Mouse (Mus musculus) limb, embryonic 15.5 days (tissue): ENCODE data around the gene AA467197. TPM values are rescaled to one million over a fixed set of nuclear protein-coding genes. Genes with fewer than 3 reads are reported as not detected.

ENCODE experiments used
- ATAC-seq: fragments of 200-750 bp; cut with Nextera tagmentation; 2 replicates; pipeline ENCODE4 v1.8.0; 2017; ENCODE audit warnings: low read depth, moderate TSS enrichment; ENCODE audit not compliant: insufficient number of reproducible peaks, low FRiP score, low TSS enrichment
- H3K27ac ChIP-seq: fragments of 300-500 bp; sonication (generic); 2 replicates; pipeline ENCODE4 v1.5.1; 2015; ENCODE audit warnings: moderate library complexity, mild to moderate bottlenecking, inconsistent platforms
- H3K27me3 ChIP-seq: fragments of 300-500 bp; sonication (generic); 2 replicates; pipeline ENCODE4 v1.6.1; 2015; ENCODE audit warnings: inconsistent platforms
- H3K36me3 ChIP-seq: fragments of 300-500 bp; sonication (generic); 2 replicates; pipeline ENCODE4 v1.6.1; 2015; ENCODE audit warnings: inconsistent platforms
- H3K4me1 ChIP-seq: fragments of 300-500 bp; sonication (generic); 2 replicates; pipeline ENCODE4 v1.6.1; 2015; ENCODE audit warnings: inconsistent platforms
- H3K4me2 ChIP-seq: fragments of 300-500 bp; sonication (generic); 2 replicates; pipeline ENCODE4 v1.6.1; 2015; ENCODE audit warnings: mild to moderate bottlenecking, inconsistent platforms
- H3K4me3 ChIP-seq: fragments of 300-500 bp; sonication (generic); 2 replicates; pipeline ENCODE4 v1.5.1; 2015; ENCODE audit warnings: mild to moderate bottlenecking, inconsistent platforms
- H3K9ac ChIP-seq: fragments of 300-500 bp; sonication (generic); 2 replicates; pipeline ENCODE4 v1.6.1; 2015; ENCODE audit warnings: inconsistent platforms
- H3K9me3 ChIP-seq: fragments of 300-500 bp; sonication (generic); 2 replicates; pipeline ENCODE4 v1.6.1; 2016; ENCODE audit warnings: inconsistent platforms
- WGBS: fragments of 180-500 bp; shearing (Covaris S2); methylation state at CpG from one replicate; pipeline ENCODE4 v1.1.7; 2015; 5-methylcytosine and 5-hydroxymethylcytosine counted together
- polyA plus RNA-seq: library from polyadenylated mRNA; unstranded; fragments of >200 nt; fragmentation: Nextera tagmentation; extraction: Ambion mirVana; gene quantifications from 2 replicates; pipeline ENCODE4 v1.2.1, GENCODE M21; 2015

The AA467197 gene
- polyA plus RNA-seq, 1 experiment from 2014 or later, result 0.35 TPM

DNA sequence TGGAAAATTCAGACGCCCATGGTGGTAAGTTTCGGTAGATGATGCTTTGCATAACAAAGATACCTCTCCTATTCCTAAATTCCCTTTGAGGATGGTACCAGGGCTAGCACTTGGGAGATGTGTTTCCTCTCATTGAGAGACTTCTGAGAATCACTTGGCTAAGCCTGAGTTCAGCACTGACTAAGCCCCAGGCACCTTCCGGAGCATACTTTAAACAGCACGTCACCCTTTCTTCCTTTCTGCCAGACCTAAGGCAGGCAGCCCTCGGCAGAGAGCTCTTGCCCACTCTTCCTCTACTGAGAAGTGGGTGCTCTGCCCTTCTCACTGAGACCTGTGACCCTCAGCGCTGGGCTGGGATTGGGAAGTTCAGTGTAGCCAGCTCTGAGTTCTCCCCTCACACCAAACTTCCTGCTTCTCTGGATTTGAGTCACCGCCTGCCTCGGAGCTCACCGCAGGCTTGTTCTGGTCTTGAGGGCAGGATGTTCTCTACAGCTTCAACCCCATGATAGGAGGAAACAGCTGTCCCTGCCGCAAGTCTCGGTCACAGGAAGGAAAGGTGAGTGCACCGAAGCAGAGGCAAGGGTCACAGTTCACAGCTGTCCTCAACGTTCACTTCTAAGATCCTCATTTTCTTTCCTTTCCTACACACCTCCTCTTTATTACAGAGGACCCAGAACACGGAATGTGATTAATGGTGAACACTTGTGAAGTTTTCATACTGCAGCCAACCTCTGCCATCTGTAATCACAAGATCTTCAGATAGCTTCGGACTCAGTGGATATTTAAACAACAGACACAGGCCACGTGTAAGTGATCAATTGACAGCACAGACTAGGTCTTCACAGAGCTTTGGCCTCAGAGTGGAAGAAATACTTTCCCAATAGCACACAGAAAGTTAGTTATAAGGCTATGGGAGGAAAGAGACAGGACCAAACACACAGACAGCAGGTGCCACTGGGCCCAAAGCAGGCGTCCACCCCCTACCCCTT is 15.6 kb downstream of the AA467197 start:
- H3K4me3 ChIP-seq, result no peak overlapping the region
- no peaks in the 10 kb centered on the region for H3K27me3 ChIP-seq
- H3K36me3 ChIP-seq, result no peaks in the 10 kb centered on the region
- no peak for ATAC-seq
- H3K4me1 ChIP-seq, result no peaks in the 10 kb centered on the region
- H3K4me2 ChIP-seq, result no peak overlapping the region
- no peak overlapping the region for H3K27ac ChIP-seq
- H3K9me3 ChIP-seq, result no peaks in the 10 kb centered on the region
- WGBS, result 56% methylated on average over 17 of the region's 17 CpGs
- H3K9ac ChIP-seq, result no peak overlapping the region

DNA sequence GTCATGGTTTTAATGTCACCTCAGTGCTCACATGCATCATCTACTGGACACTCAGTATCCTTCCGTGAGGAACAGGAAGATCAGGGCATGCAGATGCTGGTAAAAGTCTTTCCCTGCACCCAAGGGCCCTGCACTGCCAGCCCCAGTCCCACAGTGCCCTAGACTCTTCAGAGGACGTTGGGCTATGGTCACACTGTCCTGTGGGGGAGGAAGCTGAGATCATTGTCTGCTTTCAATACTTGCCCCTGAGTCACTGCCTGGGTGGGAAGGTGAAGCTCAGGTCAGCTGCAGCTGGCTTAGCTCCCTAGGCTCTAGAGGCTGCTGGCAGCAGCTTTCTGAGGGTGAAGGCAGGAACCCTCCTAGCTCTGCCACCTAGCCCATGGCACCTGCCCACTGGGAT is 19.3 kb downstream of the AA467197 start:
- no peaks in the 10 kb centered on the region for H3K4me1 ChIP-seq
- H3K4me3 ChIP-seq, result no peak overlapping the region
- WGBS, result 60% methylated on average over 2 of the region's 2 CpGs
- no peaks in the 10 kb centered on the region for H3K9me3 ChIP-seq
- H3K4me2 ChIP-seq, result no peak overlapping the region
- no peak overlapping the region for H3K9ac ChIP-seq
- no peaks in the 10 kb centered on the region for H3K36me3 ChIP-seq
- ATAC-seq, result no peak
- H3K27ac ChIP-seq, result no peak overlapping the region
- no peaks in the 10 kb centered on the region for H3K27me3 ChIP-seq

DNA sequence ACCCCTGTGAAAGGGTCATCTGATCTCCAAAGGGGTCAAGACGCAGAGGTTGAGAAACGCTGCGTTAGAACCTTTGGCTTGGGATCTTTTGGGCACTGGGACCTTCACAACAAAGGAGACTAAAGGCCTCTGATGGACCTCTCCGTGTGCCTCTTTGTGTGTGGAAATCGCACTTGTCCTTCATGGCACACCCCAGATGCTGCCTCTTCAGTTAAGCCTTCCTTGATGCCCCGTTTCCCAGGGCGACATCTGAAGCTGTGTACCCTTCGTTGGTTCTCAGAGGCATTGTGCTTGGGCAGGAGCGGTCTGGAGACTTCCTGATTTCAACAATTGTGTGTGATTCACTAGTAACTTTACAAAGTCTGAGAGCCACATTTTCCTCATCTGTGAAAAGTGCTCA is 20.0 kb downstream of the AA467197 start:
- H3K9me3 ChIP-seq, result no peaks in the 10 kb centered on the region
- no peaks in the 10 kb centered on the region for H3K4me1 ChIP-seq
- no peak overlapping the region for H3K4me2 ChIP-seq
- no peaks in the 10 kb centered on the region for H3K36me3 ChIP-seq
- H3K27ac ChIP-seq, result no peak overlapping the region
- no peak overlapping the region for H3K9ac ChIP-seq
- no peak overlapping the region for H3K4me3 ChIP-seq
- 82% methylated on average over 9 of the region's 9 CpGs for WGBS
- H3K27me3 ChIP-seq, result no peaks in the 10 kb centered on the region
- ATAC-seq, result no peak

DNA sequence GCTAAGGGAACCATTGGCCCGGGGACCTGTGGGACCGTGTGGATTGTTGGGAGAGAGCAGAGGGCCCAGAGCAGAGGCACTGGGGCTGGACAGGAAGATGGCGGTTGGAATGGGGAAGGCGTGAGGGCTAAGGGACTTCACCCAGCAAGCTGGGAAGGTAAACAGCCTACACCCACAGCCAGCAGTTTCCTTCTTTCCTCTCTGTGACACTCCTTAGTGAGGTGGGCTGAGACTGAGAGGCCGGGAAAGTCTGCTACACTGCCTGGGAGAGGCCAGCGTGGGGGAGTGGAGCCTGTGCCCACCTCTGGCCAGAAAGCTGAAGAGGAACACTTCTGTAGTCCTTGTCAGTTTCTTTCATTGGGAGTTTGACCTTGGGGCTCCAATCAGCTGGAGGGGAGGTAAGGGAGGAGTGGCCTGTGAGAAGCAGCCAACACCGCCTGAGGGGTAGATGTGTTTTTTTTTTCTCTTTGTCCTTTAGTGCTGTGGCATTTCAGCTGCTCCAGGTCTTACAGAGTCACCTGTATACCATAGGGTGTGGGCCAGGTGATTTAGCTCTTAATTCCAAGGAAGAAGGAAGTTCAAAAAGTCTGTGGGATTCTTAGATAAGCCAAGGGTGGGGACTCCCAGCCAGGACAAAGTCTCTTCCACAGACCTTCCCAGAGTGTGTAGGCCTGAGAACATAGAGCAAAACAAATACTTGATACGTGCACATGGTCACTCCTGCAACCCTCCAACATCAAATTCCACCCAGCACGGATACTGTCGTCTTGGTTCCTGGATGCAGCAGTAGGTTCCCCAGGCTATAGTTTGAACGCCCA is 21.1 kb downstream of the AA467197 start:
- 81% methylated on average over 11 of the region's 11 CpGs for WGBS
- Histone ChIP-seq H3K27me3 (no peaks in the 10 kb centered on the region), H3K36me3 (no peaks in the 10 kb centered on the region), H3K27ac (no peak overlapping the region), H3K4me1 (no peaks in the 10 kb centered on the region), H3K9ac (no peak overlapping the region), H3K4me2 (no peak overlapping the region), H3K9me3 (no peaks in the 10 kb centered on the region), H3K4me3 (no peak overlapping the region)
- ATAC-seq, result no peak

DNA sequence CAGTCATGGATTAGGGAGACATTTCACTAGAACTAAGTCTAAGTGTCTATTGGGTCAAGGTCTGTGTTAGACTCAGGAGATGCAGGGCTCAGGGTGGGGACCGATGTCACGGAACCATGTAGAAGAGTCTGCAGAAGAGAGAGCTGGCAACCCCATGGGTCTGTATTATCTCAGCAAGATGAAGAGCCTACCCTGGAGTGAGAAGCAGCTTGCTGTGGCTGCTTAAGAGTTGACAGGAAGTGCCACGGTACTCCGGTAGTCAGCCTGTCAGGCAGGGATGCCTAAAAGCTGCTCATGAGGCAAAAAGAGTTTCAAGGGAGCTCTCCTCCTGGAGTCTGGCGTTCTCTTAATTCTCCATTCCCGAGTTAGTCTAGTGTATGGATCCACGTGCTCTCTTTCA is 23.0 kb downstream of the AA467197 start:
- Histone ChIP-seq H3K4me2 (no peak overlapping the region), H3K4me1 (no peaks in the 10 kb centered on the region), H3K27ac (no peak overlapping the region), H3K9me3 (no peaks in the 10 kb centered on the region), H3K9ac (no peak overlapping the region), H3K36me3 (no peaks in the 10 kb centered on the region), H3K27me3 (no peaks in the 10 kb centered on the region), H3K4me3 (no peak overlapping the region)
- 88% methylated on average over 7 of the region's 7 CpGs for WGBS
- ATAC-seq, result no peak

DNA sequence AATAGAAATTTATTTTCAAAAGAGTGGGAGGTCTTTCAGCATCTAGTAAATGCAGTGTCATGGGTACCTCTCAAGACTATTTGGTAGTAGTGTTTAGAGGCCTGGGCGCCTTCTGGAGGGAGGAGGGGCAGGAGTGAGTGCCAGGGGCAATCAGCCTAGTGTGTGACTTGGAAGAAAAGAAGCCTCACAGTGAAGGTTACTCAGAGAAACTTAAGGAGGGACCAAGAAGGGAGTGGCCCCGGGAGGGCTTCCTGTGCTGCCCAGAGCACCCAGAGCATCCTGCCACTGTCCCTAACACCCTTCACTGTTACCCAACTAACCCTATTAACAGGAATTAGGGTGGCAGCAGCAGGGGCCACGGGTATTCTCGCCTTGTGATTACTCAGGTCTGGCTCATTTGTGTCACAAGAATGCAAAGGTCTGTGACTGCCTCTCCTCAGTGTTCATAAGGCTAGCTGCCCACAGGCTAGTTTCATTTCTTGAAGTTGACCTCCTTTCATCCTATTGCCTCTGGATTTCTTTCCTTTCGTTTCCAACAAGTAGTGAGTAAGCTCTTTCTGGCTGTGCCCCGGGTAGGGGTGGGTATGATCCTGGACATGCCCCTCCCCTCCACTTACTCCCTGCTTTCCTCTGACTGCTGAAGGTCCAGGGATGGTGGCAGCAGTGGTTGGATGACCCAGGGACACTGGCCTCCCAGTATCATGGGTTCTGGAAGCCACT is 28.6 kb downstream of the AA467197 start:
- no peak overlapping the region for H3K9ac ChIP-seq
- no peak for ATAC-seq
- WGBS, result 54% methylated on average over 6 of the region's 6 CpGs
- no peak overlapping the region for H3K4me2 ChIP-seq
- H3K9me3 ChIP-seq, result no peaks in the 10 kb centered on the region
- no peaks in the 10 kb centered on the region; the same call in 1 of the 2 replicates for H3K27me3 ChIP-seq
- H3K27ac ChIP-seq, result no peak overlapping the region
- H3K36me3 ChIP-seq, result no peaks in the 10 kb centered on the region
- H3K4me1 ChIP-seq, result 0 out of 2 replicates have a peak, but pooled peaks cover 4% of the 10 kb centered on the region
- H3K4me3 ChIP-seq, result no peak overlapping the region

DNA sequence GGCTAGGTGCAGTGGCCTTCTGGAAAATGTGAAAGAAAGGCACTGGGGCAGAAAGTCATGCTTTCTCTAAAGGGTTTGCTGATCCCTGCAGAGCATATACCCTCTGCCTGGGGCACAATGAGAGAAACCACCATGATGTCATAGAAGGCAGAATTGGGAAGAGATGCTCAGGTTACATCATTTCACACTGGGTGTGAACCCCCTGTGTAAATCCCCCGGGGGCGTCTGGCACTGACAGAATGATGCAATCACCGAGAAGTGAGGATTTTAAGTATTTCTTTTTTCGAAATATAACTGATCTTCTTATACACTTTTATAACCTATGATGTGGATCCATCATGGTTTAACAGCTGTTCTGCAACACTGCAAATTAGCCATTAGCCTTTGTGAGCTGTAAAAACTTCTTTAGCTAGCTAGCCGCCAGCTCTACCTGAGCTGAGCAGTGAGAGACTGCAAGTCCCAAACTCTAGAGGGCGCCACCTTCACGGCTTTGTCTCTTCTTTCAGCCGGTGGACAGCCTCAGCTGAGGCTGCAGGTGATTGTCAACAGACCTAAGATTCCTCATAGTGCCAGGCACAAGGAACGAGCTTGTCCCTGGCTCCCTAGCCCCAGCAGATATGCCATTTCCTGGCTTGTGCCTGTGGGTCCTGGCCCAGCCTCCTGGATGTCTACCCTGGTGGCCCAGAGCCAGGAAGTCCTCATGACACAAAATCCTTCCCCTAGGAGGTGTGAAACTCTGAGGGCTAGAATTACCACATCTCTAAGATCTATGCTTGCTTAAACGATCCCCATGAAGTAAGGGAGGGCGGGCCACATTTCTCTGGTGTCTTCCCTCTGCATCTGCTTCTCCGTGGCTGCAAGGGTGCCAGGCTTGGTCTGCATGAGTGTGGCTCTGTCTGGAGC is 29.4 kb downstream of the AA467197 start:
- no peak for ATAC-seq

DNA sequence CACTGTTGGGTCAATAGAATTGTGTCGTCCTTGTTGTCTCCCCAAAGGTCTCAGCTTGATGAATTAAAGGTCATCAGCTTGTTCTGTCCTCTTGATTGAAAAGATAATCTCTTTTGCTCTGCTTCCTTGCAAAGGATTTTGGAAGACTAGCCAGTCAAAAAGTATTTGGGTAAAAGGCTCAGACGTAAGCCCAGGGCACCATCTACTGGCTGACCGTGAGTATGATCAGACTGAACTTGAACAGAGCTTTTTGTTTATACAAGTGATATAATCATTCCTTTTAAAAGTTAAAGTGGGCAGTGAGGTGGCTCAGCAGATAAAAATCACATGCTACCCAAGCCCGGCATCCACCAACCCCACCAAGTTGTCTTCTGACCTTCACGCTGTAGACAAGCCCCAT is 31.1 kb downstream of the AA467197 start:
- no peak overlapping the region for H3K4me2 ChIP-seq
- no peak for ATAC-seq
- WGBS, result 46% methylated on average over 5 of the region's 5 CpGs
- no peak overlapping the region for H3K27ac ChIP-seq
- no peak overlapping the region for H3K4me3 ChIP-seq
- 0 out of 2 replicates have a peak, but pooled peaks cover 4% of the 10 kb centered on the region for H3K4me1 ChIP-seq
- H3K9me3 ChIP-seq, result no peaks in the 10 kb centered on the region
- H3K36me3 ChIP-seq, result no peaks in the 10 kb centered on the region
- no peaks in the 10 kb centered on the region; the same call in 1 of the 2 replicates for H3K27me3 ChIP-seq
- no peak overlapping the region for H3K9ac ChIP-seq

More for the DNA sequence above, 29.4 kb downstream of the AA467197 start:
- 0 out of 2 replicates have a peak, but pooled peaks cover 4% of the 10 kb centered on the region for H3K4me1 ChIP-seq
- no peak overlapping the region for H3K9ac ChIP-seq
- H3K27ac ChIP-seq, result no peak overlapping the region
- H3K9me3 ChIP-seq, result no peaks in the 10 kb centered on the region
- 32% methylated on average over 12 of the region's 12 CpGs for WGBS
- H3K27me3 ChIP-seq, result no peaks in the 10 kb centered on the region; the same call in 1 of the 2 replicates
- H3K4me3 ChIP-seq, result no peak overlapping the region
- no peak overlapping the region for H3K4me2 ChIP-seq
- no peaks in the 10 kb centered on the region for H3K36me3 ChIP-seq

DNA sequence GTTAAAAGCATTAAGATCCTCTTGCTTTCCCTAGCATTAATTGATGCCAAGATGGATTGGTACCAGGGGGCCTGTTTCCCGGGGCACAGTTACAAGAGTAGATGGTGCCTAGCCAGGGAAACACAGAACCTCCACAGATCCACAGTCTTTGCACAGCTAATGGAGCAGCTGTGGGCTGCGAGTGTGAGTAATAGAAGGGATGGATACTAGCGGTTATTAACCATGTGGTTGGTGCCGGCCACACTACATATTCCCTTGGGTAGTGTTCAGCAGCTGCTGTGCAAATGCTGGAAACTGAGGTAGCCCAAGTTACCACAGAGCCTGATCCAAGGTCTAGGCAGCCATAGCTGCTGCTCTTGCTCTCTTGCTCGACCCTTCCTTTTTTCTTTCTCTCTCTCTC is 34.9 kb downstream of the AA467197 start:
- Histone ChIP-seq H3K27me3 (no peaks in the 10 kb centered on the region), H3K4me2 (no peak overlapping the region), H3K9ac (no peak overlapping the region), H3K4me3 (no peak overlapping the region), H3K9me3 (no peaks in the 10 kb centered on the region), H3K36me3 (no peaks in the 10 kb centered on the region), H3K4me1 (no peaks in the 10 kb centered on the region), H3K27ac (no peak overlapping the region)
- no peak for ATAC-seq
- 57% methylated on average over 4 of the region's 5 CpGs for WGBS

DNA sequence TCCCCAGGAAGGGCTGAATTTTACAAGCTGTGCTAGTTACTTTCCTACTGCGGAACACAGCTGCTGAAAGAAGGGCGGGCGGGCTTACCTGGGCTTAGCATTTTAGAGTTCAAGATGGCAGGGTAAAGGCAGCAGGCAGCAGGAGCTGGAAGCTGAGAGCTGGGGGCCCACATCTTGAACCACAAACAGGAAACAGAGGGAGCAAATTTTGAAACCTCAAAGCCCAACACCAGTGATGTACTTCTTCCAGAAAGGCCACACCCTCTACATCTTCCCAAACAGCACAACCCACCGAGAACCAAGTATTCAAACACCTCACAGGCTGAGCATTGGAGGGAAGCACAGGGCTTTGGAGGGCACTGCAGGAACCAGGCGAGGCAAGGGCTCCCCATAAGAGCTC is 36.1 kb downstream of the AA467197 start:
- WGBS, result 45% methylated on average over 5 of the region's 5 CpGs
- H3K9ac ChIP-seq, result no peak overlapping the region
- ATAC-seq, result no peak

DNA sequence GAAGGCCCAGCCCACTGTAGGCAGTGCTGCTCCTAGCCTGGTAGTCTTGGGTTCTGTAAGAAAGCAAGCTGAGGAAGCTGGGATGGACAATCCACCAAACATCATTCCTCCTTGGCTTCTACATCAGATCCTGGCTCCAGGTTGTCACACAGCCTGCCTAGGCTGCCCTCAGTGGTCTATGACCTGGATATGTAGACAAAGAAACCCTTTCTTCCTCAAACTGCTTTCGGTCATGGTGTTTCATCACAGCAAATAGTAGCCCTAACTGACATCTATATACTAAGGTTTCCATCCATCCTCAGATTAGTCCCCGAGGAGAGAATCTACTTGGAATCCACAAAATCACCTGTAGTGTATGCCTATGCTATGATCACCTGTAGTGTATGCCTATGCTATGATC is 38.3 kb downstream of the AA467197 start:
- H3K4me3 ChIP-seq, result no peak overlapping the region
- H3K27me3 ChIP-seq, result no peaks in the 10 kb centered on the region
- no peaks in the 10 kb centered on the region for H3K36me3 ChIP-seq
- no peaks in the 10 kb centered on the region for H3K9me3 ChIP-seq
- H3K9ac ChIP-seq, result no peak overlapping the region
- WGBS, result 89% methylated on average over 2 of the region's 2 CpGs
- no peak for ATAC-seq
- no peak overlapping the region for H3K4me2 ChIP-seq
- no peaks in the 10 kb centered on the region for H3K4me1 ChIP-seq
- no peak overlapping the region for H3K27ac ChIP-seq

More for the DNA sequence above, 36.1 kb downstream of the AA467197 start:
- Histone ChIP-seq H3K36me3 (no peaks in the 10 kb centered on the region), H3K27me3 (no peaks in the 10 kb centered on the region), H3K4me3 (no peak overlapping the region), H3K4me1 (no peaks in the 10 kb centered on the region), H3K9me3 (no peaks in the 10 kb centered on the region), H3K27ac (no peak overlapping the region), H3K4me2 (no peak overlapping the region)
